Mouse (Mus musculus) G1E (cell line): ENCODE data around the gene Maea.

ENCODE experiments used
- CTCF ChIP-seq: IDR thresholded peaks from 2 replicates; pipeline ENCODE4 v1.5.1; 2012; ENCODE audit warnings: low read depth, low read length, inconsistent platforms, mixed read lengths
- GATA1 ChIP-seq: IDR thresholded peaks from 2 replicates; pipeline ENCODE4 v1.6.1; 2012; ENCODE audit warnings: borderline replicate concordance, low read length, inconsistent platforms, mixed read lengths

DNA sequence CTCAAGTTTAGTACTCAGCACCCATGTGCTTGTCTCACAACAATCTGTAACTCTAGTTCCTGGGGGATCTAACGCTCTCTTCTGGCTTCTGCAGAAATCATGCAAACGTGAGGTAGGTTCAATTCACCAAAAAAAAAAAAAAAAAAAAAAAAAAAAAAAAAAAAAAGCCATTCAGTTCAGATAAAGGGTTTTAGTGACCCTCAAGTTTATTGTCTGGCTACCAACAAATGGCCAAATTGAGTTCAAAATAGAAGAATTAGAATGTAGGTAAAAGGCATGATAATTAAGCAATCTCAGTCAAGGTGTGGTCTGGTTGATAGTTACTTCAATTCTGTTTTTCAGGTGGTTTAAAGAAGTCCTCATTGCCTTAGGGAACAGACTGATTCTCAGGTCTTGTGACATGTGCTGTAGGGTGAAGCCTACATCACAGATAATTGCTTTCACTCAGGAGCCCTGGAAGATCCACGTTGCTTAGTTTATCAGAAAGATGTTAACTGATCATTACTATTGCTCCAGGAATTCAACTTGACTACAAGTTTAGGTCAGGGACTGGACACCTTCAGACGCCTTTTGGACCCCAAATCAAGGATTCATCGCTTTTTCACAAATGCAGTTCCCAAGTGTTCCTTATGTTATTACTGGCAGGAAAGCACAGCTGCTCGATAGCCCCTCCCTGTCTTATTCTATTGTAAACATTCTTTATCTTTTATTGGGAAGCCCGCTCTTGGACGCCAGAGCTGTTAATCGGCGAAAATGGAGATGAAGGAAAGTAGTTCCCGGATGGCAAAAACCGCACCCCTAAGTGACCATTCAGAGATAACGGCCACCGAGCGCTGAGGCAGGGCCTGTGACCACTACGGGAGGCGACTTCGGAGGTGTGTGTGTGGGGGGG is 682 bp upstream of the Maea start:
- TF ChIP-seq GATA1 (no peak), CTCF (no peak)
